Mouse (Mus musculus): ENCODE results near the gene Chd2.

The Chd2 gene

DNA sequence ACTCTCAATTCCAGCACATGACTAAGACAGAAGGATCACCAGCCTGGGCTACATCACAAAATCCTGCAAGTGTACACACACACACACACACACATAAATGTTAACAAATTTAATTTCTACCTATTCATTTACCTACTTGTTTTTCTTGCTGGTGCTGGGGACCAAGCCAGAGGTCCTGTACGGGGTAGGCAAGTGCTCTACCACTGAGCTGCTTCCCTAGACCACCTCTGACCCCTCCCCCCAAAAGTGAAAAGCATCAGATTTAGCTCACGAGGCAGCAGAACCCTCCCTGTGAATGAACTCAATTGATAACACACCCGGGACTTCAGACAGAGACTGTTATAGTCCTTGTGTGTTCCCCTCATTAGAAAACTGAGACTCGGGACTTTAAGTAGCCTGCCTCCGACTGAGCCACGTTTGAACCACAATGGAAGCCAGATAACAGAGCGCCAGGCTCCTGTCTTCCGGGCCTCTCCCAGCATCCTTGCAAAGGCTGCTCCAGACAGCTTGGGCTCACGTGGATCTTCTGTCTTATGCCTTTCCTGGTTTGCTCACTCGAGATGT lies 19.9 kb upstream of the Chd2 start:
- no peak for DNase-seq (ENCODE audit: low read depth, low spot score)

- DNase-seq (ENCODE audit: low read depth, low spot score) = no peak
Observed at GRCm38 (mm10) chr7:73560811-73561210, 19.2 kb upstream of the Chd2 start.

DNA sequence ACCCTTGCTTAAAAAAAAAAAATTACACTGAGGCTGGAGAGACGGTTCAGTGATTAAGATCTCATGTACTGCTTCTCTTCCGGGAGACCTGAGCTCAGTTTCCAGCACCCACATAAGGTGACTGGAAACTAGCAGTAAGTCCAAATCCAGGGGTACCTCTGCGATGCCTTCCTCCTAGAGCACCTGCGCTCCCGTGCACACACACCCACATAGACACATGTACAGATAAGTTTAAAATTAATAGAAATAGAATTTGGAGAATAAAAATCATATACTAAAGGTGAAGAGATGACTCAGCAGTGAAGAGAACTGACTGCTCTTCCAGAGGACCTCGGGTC lies 18.2 kb upstream of the Chd2 start:
- no peak for DNase-seq (ENCODE audit: low read depth, low spot score)

DNA sequence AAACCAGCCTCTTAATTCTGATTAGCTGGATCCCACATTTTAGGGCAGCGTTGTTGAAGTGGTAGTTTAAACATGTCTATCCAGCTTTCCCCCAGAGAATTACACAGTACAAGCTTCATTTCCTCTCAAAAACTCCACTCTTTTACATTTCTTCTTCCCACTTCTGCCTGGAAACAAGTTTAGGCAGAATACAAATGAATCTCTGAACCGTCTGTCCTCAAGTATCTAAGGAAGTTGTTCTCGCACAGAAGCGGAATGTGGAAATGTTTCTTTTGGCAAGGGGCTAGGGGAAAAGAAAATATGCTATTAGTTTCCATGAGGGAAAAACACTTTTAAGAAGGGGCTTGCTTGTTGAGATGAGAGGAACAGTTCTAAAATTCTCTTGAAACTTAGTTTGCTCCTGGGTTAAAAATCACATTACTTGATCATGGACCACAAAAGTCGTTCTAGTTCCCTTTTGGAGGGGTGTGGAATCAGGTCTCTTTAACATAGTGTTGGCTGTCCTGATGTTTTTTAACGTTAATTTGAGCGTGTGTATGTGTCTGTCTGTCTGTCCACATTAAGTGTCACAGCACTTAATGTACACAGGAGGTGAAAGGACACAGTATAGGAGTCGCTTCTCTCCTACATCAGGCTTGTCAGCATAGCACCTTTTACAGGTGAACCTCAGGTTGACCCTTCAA lies 17.7 kb upstream of the Chd2 start:
- DNase-seq (ENCODE audit: low read depth, low spot score) = no peak

DNA sequence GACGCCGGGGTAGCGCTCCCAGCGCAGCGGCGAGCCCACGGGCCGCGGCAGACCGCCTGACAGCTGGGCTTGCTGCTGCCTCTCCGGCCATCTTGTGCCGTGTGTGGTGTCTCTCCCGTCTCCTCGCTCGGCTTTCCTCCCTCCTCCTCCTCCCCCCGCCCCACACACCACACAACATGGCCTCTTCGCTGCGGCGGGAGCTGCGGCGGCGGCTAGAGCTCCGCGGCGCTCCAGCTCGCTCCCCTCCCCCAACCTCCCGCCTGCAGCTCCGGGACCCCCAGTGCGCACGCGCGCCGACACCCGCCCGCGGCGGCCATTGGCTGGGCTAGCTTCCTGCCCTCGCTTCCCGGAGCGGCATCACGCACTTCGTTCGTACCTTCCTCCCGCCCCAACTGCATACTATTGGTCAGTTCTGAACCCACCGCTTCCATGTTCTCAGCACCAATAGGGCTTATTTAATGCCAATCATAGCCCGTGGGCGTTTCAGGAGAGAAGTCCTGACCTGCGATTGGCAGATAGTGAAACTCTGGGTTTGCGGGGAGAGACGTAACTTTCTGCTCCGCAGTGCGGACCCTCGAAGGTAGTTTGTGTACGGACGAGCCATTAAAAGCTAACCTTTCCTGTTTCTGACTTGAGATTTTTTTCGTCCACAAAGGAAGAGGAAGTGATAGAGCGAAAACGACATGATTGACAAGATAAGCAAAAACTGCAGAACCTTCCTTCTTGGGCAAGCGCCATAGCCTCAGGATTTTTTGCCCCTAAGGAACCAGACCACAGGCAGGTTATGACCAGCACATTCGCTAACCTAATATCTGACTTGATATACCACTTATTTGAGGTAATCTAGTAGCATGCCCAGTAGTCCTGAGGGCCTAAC lies 16.9 kb upstream of the Chd2 start:
- peak; percentile 99 for DNase-seq (ENCODE audit: low read depth, low spot score)

DNA sequence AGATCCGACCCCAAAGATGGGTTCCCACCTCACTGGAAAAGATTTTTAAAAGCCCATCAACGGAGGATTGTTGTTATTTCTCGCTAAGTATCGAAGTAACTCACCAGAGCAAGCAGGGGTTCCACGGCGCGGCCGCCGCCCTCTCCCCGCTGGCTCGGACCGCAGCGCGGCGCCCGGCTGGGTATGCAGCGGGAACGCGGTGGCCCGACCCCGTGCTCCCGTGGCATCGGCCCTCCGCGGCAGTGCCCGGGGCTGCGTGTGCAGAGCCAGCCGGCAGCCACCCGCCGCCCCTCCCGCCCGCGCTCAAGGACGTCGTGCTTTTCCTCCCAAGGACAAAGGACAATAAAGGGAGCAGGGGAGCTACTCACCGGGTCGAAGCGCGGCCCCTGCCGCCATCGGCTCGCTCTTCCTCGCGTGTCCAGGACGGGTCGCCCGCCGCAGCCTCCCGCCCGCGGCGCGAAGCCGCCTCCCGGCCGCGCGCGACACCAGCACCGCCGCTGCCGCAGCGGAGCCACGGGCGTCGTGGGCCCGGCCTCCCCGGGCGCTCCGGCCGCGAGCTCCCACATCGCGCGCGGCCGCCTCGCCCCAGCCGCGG lies 16.1 kb upstream of the Chd2 start:
- DNase-seq (ENCODE audit: low read depth, low spot score) = no peak

GRCm38 (mm10) chr7:73556688-73557667 lies 15.3 kb upstream of the Chd2 start:
- no peak for DNase-seq (ENCODE audit: low read depth, low spot score)

DNA sequence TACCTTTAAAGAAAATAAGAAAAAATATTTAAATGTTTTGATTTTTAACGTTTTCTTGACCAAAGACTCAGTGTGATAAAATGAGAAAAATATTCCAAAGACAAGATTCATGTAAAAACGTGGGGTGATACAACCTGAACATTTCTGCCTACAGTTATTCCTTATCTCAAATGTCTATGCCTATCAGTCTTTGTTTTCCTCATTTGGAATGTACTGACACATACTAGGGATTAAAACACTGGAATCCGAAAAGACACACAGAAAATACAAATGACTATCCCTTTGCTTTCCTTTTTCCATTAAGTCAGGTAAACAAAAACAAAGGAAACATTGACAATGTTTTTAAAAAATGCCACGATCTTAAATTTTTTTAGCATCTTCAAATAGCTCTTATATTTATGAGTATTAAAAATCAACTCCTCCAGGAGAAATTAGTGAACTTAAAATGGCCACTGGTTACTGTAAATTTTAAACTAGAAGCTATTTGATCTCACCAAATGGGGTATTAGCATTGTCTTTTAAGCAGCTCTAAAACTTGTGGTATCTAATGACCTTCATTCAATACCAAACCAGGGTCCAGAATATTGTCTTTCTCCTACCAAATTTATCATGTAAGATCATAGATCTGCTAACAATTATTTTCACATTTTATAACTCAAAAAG lies 14.4 kb upstream of the Chd2 start:
- no peak for DNase-seq (ENCODE audit: low read depth, low spot score)

GRCm38 (mm10) chr7:73554849-73555248 lies 13.2 kb upstream of the Chd2 start:
- DNase-seq (ENCODE audit: low read depth, low spot score) = no peak

- no peak for DNase-seq (ENCODE audit: low read depth, low spot score)
Observed at GRCm38 (mm10) chr7:73553160-73553559, 11.5 kb upstream of the Chd2 start.

- DNase-seq (ENCODE audit: low read depth, low spot score) = no peak
Observed at GRCm38 (mm10) chr7:73552054-73552750, 10.6 kb upstream of the Chd2 start.

DNA sequence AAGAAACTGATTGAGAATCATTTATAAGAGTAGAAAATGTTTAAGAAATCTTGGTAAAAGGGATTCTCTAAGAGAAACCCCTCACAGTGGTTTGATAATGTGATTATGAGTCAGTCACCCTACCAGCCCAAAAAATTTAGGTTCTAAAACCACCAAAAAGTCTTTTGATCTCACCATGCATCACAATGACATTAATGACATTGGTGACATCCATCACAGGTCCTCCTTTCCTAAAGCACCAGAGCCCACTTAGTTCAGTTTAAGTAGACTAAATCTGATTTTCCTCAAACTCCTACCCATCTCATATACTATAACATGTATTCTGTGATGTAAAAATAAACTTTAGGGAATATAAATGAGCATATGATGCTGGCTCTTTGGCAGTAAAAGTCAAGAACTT lies 9.7 kb upstream of the Chd2 start:
- no peak for DNase-seq (ENCODE audit: low read depth, low spot score)

DNA sequence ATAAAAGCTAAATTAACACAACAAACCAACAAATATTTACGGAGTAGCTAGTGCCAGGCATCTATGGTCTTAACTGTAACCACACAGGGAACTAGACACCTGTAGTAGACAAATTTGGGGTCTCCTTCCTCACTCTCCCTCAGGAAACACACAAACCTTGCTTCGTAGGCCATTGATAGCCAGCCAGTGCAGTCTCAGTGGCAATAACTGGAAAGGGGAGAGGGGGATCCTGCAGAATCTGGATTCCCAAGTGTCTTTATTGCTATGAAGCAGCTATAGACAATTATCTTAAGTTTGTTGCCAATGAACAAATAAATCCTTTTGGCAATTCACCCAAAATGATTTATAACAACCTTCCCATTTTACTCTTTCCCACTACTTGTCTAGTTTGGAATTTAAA lies 6.4 kb upstream of the Chd2 start:
- no peak for DNase-seq (ENCODE audit: low read depth, low spot score)

GRCm38 (mm10) chr7:73546561-73547510 lies 5.2 kb upstream of the Chd2 start:
- no peak for DNase-seq (ENCODE audit: low read depth, low spot score)

- DNase-seq (ENCODE audit: low read depth, low spot score) = no peak
Observed at GRCm38 (mm10) chr7:73545004-73545403, 3.4 kb upstream of the Chd2 start.

- no peak for DNase-seq (ENCODE audit: low read depth, low spot score)
Observed at GRCm38 (mm10) chr7:73542131-73542853, 662 bp upstream of the Chd2 start.

GRCm38 (mm10) chr7:73541079-73541390 lies 595 bp downstream of the Chd2 start:
- DNase-seq (ENCODE audit: low read depth, low spot score) = no peak
